Mouse (Mus musculus) small intestine, adult 2 months (tissue): ENCODE measurements around the gene Lgi1.

Source experiments
- CTCF ChIP-seq: fragments of 200-500 bp; IDR thresholded peaks from 2 replicates; pipeline ENCODE4 v1.5.1; 2012; ENCODE audit warnings: low read depth, mild to moderate bottlenecking, control low read depth, inconsistent platforms, low read length, moderate library complexity, mixed read lengths; ENCODE audit not compliant: insufficient replicate concordance, insufficient read length; ENCODE audit errors: extremely low read depth
- POLR2A ChIP-seq: fragments of 200-500 bp; IDR thresholded peaks from 2 replicates; pipeline ENCODE4 v1.6.1; 2012; ENCODE audit warnings: low read depth, mild to moderate bottlenecking, control low read depth, inconsistent platforms, low read length, moderate library complexity

DNA sequence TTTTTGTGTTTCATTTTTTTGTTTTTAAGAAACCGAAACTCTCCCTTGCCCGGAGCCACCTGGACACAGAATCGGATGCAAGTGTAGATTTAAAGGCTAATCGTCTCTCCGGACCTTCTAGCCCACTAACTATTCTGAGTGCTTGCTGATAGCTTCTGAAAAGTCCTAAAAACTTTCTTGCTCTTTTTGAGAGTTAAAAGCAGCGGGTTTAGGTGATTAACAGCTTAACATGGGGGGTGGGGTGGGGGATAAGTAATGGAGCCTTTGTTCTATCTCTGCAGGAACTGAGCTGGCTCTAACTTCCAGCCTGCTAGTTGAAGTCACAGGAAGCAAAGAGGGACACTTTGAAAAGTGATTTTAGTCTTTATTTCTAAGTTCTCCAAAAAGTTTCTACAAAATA lies 24.2 kb downstream of the Lgi1 start:
- TF ChIP-seq CTCF = no peak
- no peak for TF ChIP-seq POLR2A
